Mouse (Mus musculus): ENCODE results near the gene Ndufs7.

DNA sequence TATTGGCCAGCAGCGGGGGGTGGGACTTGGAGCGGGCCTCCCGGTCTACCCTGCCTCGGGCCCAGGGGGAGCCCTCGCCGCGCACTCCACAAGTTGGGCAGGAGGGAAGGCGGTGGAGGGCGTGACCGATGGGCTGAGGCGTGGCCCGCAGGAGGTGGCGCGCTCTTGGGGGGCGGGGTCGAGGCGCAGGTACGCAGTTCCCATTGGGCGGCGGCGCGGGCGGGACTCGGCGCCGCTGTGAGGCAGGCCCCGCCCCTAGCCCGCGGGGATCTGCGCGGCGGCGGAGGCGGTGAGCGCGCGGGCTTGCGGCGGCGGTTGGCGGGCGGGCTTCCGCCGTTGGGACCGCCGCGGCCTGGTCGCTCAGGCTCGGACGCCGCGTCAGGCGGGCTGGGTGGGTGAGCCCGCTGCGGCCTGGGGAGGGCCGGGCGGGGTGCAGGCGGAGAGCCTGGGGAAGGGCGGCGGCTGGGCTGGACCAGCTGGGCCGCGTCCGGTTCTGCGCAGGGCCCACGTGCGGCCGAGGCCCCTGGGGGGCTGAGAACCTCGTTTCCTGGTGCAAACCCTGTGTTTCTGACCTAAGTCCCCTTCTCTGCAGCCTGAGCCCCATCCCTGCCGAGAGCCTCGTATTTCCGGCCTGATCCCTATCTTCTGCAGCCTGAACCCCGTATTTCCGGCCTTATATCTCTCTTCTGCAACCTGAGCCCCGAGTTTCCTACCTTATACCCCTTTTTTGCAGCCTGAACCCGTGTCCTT, 22.3 kb upstream of the Ndufs7 start, which contains the start of gene Mum1:
- TF ChIP-seq CTCF (IDR thresholded peaks at IDR 0.05; ENCODE audit: low read depth) (peak; percentile 74), EP300 (IDR thresholded peaks at IDR 0.05; ENCODE audit: low read depth) (no peak; the same call in 1 of the 2 replicates)

Data from heart, postnatal 0 days (tissue).